ENCODE assay signal across 17 mouse cellular contexts in the genomic region with DNA sequence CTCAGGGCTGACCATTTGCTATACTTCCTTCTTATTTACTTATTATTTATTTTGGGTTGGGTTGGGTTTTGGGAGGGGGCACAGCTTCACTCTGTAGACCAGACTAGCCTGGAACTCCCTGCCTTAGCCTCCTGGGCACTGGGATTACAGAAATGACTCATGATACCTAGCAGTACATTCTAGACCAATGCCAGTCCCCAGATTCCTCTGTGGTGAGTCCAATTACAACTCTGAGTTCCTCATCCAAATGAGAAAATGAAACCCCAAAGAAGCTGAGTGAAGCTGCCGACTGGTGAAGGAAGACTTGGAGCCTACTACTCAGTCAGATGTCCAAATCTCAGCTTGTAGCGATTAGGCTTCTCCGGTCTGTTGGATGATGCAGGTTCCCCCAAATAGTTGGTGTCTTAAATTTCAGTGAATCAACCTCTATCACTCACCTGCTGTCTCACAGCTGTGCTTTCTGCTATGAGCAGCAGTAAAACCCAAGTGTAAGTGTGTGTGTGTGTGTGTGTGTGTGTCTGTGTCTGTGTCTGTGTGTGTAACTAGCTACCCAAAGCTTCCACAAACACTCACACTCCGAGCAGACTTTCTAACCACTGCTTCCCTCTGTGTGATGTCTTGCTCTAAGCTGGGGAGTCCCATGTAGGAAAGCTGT.
DNase-seq lines count a peak whose midpoint lies in the region; ATAC-seq and TF ChIP-seq lines count a peak whose summit lies in the region.
"Had no signal": no experiment of that assay in that cellular context is flagged by ENCODE, and none has a peak within 500 bp of the region (broad histone marks: within the 10 kb centered on the region; RNA-seq: fewer than 3 reads in every experiment).

No protein-coding gene starts in this region.

- H3K4me1 ChIP-seq in midbrain, embryonic 11.5 days (ENCODE audit: control insufficient read depth, insufficient read depth, low read length) = no peaks in the 10 kb centered on the region
- no peaks in the 10 kb centered on the region for H3K4me1 ChIP-seq in midbrain, embryonic 13.5 days (replicated peaks)
- peaks cover 3% of the 10 kb centered on the region; the same call in 1 of the 2 replicates for H3K4me1 ChIP-seq in heart, adult 2 months (ENCODE audit: control insufficient read depth, insufficient read depth, low read length)
- no peaks in the 10 kb centered on the region for H3K4me1 ChIP-seq in hindbrain, embryonic 13.5 days (replicated peaks)
- H3K4me1 ChIP-seq: hindbrain, embryonic 12.5 days had no signal

- no peak for TF ChIP-seq EP300 in heart, adult 2 months (IDR thresholded peaks at IDR 0.05; ENCODE audit: insufficient read depth, low read depth, low read length)

- no peak overlapping the region for H3K27ac ChIP-seq in midbrain, embryonic 11.5 days (ENCODE audit: low read depth, low read length)
- no peak overlapping the region for H3K27ac ChIP-seq in midbrain, embryonic 13.5 days
- no peak overlapping the region for H3K27ac ChIP-seq in heart, adult 2 months
- H3K27ac ChIP-seq in hindbrain, embryonic 13.5 days = no peak overlapping the region
- H3K27ac ChIP-seq: embryonic facial prominence, embryonic 10.5 days; hindbrain, embryonic 12.5 days; kidney, embryonic 15.5 days; liver, embryonic 13.5 days had no signal

- TF ChIP-seq POLR2A in heart, adult 2 months (IDR thresholded peaks at IDR 0.05; ENCODE audit: insufficient read depth, low read depth, low read length) = no peak

- DNase-seq in adrenal gland, postnatal 36 days = peak; percentile 42 to 51
- no peak for DNase-seq in adrenal gland, postnatal 4 days (ENCODE audit: low spot score in 2 of 2)
- peak; percentile 61 for DNase-seq in midbrain, embryonic 11.5 days (ENCODE audit: low spot score, missing footprints)
- no peak for DNase-seq in layer of hippocampus, postnatal 10 days (ENCODE audit: low spot score in 2 of 2)
- no peak for DNase-seq in heart, adult 2 months
- DNase-seq: cerebellum, adult 11-12 months; cerebellum, postnatal 36 days; layer of hippocampus, postnatal 36 days; left cerebral cortex, postnatal 4 days; liver, embryonic 13.5 days had no signal

- TF ChIP-seq CTCF in heart, adult 2 months (IDR thresholded peaks at IDR 0.05) = no peak

- WGBS in midbrain, embryonic 11.5 days = 92% methylated on average over 4 of the region's 4 CpGs
- 93% methylated on average over 4 of the region's 4 CpGs for WGBS in midbrain, embryonic 13.5 days
- 85% methylated on average over 4 of the region's 4 CpGs for WGBS in heart, adult 2 months
- WGBS in hindbrain, embryonic 13.5 days = 90% methylated on average over 4 of the region's 4 CpGs

- intact Hi-C loops in heart, adult 2 months (cut with DNase I) = no loop called here

- H3K9ac ChIP-seq in midbrain, embryonic 11.5 days (ENCODE audit: low read length) = no peak overlapping the region
- H3K9ac ChIP-seq in midbrain, embryonic 13.5 days (replicated peaks) = no peak overlapping the region
- no peak overlapping the region for H3K9ac ChIP-seq in heart, adult 2 months (ENCODE audit: low read depth, low read length)
- no peak overlapping the region for H3K9ac ChIP-seq in hindbrain, embryonic 13.5 days
- H3K9ac ChIP-seq: hindbrain, embryonic 12.5 days; kidney, embryonic 15.5 days; liver, embryonic 13.5 days had no signal

- no peaks in the 10 kb centered on the region for H3K79me2 ChIP-seq in heart, adult 2 months (replicated peaks; ENCODE audit: control insufficient read depth, insufficient read depth, low read length)

- H3K4me2 ChIP-seq in midbrain, embryonic 11.5 days = no peak overlapping the region
- no peak overlapping the region for H3K4me2 ChIP-seq in midbrain, embryonic 13.5 days (replicated peaks)
- H3K4me2 ChIP-seq in hindbrain, embryonic 13.5 days = no peak overlapping the region
- H3K4me2 ChIP-seq: hindbrain, embryonic 12.5 days; kidney, embryonic 15.5 days; liver, embryonic 13.5 days had no signal

- no peak overlapping the region for H3K4me3 ChIP-seq in midbrain, embryonic 11.5 days (ENCODE audit: low read depth, low read length)
- no peak overlapping the region for H3K4me3 ChIP-seq in midbrain, embryonic 13.5 days (replicated peaks)
- no peak overlapping the region for H3K4me3 ChIP-seq in heart, adult 2 months
- no peak overlapping the region for H3K4me3 ChIP-seq in hindbrain, embryonic 13.5 days
- H3K4me3 ChIP-seq: embryonic facial prominence, embryonic 10.5 days; hindbrain, embryonic 12.5 days; kidney, embryonic 15.5 days; liver, embryonic 13.5 days had no signal

- no peak for ATAC-seq in midbrain, embryonic 11.5 days (ENCODE audit: low FRiP score)
- ATAC-seq in midbrain, embryonic 13.5 days = no peak
- peak; percentile 60 for ATAC-seq in granulocyte monocyte progenitor cell, adult 5-6 weeks (replicated peaks; ENCODE audit: poor library complexity, severe bottlenecking)
- ATAC-seq in hindbrain, embryonic 13.5 days (ENCODE audit: low FRiP score) = no peak
- ATAC-seq: forebrain, embryonic 14.5 days had no signal

- H3K27me3 ChIP-seq in midbrain, embryonic 11.5 days (ENCODE audit: control insufficient read depth, insufficient read depth, low read length) = no peaks in the 10 kb centered on the region
- no peaks in the 10 kb centered on the region for H3K27me3 ChIP-seq in midbrain, embryonic 13.5 days
- H3K27me3 ChIP-seq in heart, adult 2 months (ENCODE audit: control insufficient read depth, insufficient read depth, low read length) = no peaks in the 10 kb centered on the region
- no peaks in the 10 kb centered on the region for H3K27me3 ChIP-seq in hindbrain, embryonic 13.5 days
- H3K27me3 ChIP-seq: hindbrain, embryonic 12.5 days; kidney, embryonic 15.5 days; liver, embryonic 13.5 days had no signal

- H3K36me3 ChIP-seq in midbrain, embryonic 11.5 days (ENCODE audit: control insufficient read depth, insufficient read depth, low read length) = no peaks in the 10 kb centered on the region
- H3K36me3 ChIP-seq in midbrain, embryonic 13.5 days = no peaks in the 10 kb centered on the region
- H3K36me3 ChIP-seq in heart, adult 2 months (ENCODE audit: control insufficient read depth, insufficient read depth, low read length) = no peaks in the 10 kb centered on the region
- H3K36me3 ChIP-seq in hindbrain, embryonic 13.5 days = no peaks in the 10 kb centered on the region
- H3K36me3 ChIP-seq: embryonic facial prominence, embryonic 10.5 days; hindbrain, embryonic 12.5 days; kidney, embryonic 15.5 days; liver, embryonic 13.5 days had no signal

- no peaks in the 10 kb centered on the region for H3K9me3 ChIP-seq in midbrain, embryonic 11.5 days (ENCODE audit: control insufficient read depth, low read length)
- H3K9me3 ChIP-seq in midbrain, embryonic 13.5 days = no peaks in the 10 kb centered on the region
- no peaks in the 10 kb centered on the region for H3K9me3 ChIP-seq in hindbrain, embryonic 13.5 days
- H3K9me3 ChIP-seq: embryonic facial prominence, embryonic 10.5 days; hindbrain, embryonic 12.5 days; kidney, embryonic 15.5 days; liver, embryonic 13.5 days had no signal

Comparison
In these comparisons a context has a peak if more than half of its experiments do, and no peak if none do; other contexts are left out.
1. DNase-seq: peak in adrenal gland, postnatal 36 days (2 of 2) and midbrain, embryonic 11.5 days (single experiment); none in adrenal gland, postnatal 4 days (0 of 2), layer of hippocampus, postnatal 10 days (0 of 2) and heart, adult 2 months (0 of 2).